Comparison of ENCODE assay signal across 8 mouse cellular contexts in the genomic region with DNA sequence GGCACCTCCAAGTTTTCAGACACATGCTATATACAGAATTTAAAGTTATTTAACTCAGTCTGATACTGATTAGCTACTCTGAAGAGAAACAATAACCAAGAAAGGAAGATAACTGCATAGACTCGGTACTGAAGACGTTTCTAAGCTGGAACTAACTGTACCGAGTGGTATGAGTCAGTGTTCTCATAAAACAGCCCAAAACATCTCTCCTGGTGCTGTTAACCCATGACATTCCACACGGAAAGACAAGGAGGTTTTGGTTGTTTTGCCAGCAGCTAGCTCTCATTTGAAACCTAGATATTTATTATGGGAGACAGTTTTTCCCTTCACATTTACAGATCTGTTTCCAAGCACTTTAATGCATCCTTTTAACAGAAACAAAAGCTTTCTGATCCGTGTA. TPM values are rescaled to one million over a fixed set of nuclear protein-coding genes. Genes with fewer than 3 reads are reported as not detected.
DNase-seq lines count a peak whose midpoint lies in the region; ATAC-seq and TF ChIP-seq lines count a peak whose summit lies in the region.

No protein-coding gene starts in this region.

- DNase-seq in kidney, postnatal 0 days (ENCODE audit: low spot score): no peak
- DNase-seq in kidney, postnatal 14 days: no peak
- no peak for DNase-seq in cerebellum, postnatal 14 days

- H3K27ac ChIP-seq in kidney, postnatal 0 days: 0 out of 2 replicates have a peak overlapping the region, but pooled peaks have one; percentile 94
- no peak overlapping the region for H3K27ac ChIP-seq in brown adipose tissue, adult 24 weeks (replicated peaks; ENCODE audit: low read depth, low read length)
- H3K27ac ChIP-seq in hindbrain, embryonic 13.5 days: peak overlapping the region; percentile 95
- 0 out of 2 replicates have a peak overlapping the region, but pooled peaks have one; percentile 89 for H3K27ac ChIP-seq in midbrain, embryonic 13.5 days

- no peaks in the 10 kb centered on the region for H3K36me3 ChIP-seq in kidney, postnatal 0 days (ENCODE audit: insufficient read depth, low read length)
- H3K36me3 ChIP-seq in hindbrain, embryonic 13.5 days: no peaks in the 10 kb centered on the region
- no peaks in the 10 kb centered on the region for H3K36me3 ChIP-seq in midbrain, embryonic 13.5 days

- no peak for TF ChIP-seq CTCF in kidney, postnatal 0 days (IDR thresholded peaks at IDR 0.05; ENCODE audit: low read depth)

- peak overlapping the region; percentile 78; the same call in 1 of the 2 replicates for H3K9ac ChIP-seq in kidney, postnatal 0 days (ENCODE audit: low read depth, low read length)
- H3K9ac ChIP-seq in hindbrain, embryonic 13.5 days: peak overlapping the region; percentile 91
- peak overlapping the region; percentile 83 for H3K9ac ChIP-seq in midbrain, embryonic 13.5 days (replicated peaks)

- peaks cover 17% of the 10 kb centered on the region for H3K4me1 ChIP-seq in kidney, postnatal 0 days (replicated peaks; ENCODE audit: insufficient read depth, low read length)
- H3K4me1 ChIP-seq in brown adipose tissue, adult 24 weeks (ENCODE audit: control insufficient read depth, insufficient read depth, insufficient read length, low read length): peaks cover 7% of the 10 kb centered on the region; the same call in 1 of the 2 replicates
- H3K4me1 ChIP-seq in hindbrain, embryonic 13.5 days (replicated peaks): peaks cover 51% of the 10 kb centered on the region
- H3K4me1 ChIP-seq in midbrain, embryonic 13.5 days (replicated peaks): peaks cover 54% of the 10 kb centered on the region

- no peaks in the 10 kb centered on the region for H3K9me3 ChIP-seq in kidney, postnatal 0 days (replicated peaks; ENCODE audit: low read length)
- H3K9me3 ChIP-seq in hindbrain, embryonic 13.5 days: no peaks in the 10 kb centered on the region
- H3K9me3 ChIP-seq in midbrain, embryonic 13.5 days: no peaks in the 10 kb centered on the region

- peak overlapping the region; percentile 71 for H3K4me2 ChIP-seq in kidney, postnatal 0 days (ENCODE audit: low read length)
- H3K4me2 ChIP-seq in hindbrain, embryonic 13.5 days: peak overlapping the region; percentile 73
- H3K4me2 ChIP-seq in midbrain, embryonic 13.5 days (replicated peaks): peak overlapping the region; percentile 72

- no peak for ATAC-seq in kidney, postnatal 0 days (replicated peaks; ENCODE audit: low FRiP score, low read depth)
- ATAC-seq in hindbrain, embryonic 13.5 days (ENCODE audit: low FRiP score): no peak
- no peak for ATAC-seq in midbrain, embryonic 13.5 days
- no peak for ATAC-seq in frontal cortex, adult (ENCODE audit: low TSS enrichment)
- no peak for ATAC-seq in granulocyte monocyte progenitor cell, adult 5-6 weeks (replicated peaks; ENCODE audit: poor library complexity, severe bottlenecking)

- WGBS in kidney, postnatal 0 days: 2% methylated on average over 5 of the region's 5 CpGs
- WGBS in hindbrain, embryonic 13.5 days: 16% methylated on average over 5 of the region's 5 CpGs
- 21% methylated on average over 5 of the region's 5 CpGs for WGBS in midbrain, embryonic 13.5 days

- H3K27me3 ChIP-seq in kidney, postnatal 0 days (ENCODE audit: insufficient read depth, low read length): no peaks in the 10 kb centered on the region
- H3K27me3 ChIP-seq in hindbrain, embryonic 13.5 days: no peaks in the 10 kb centered on the region
- no peaks in the 10 kb centered on the region for H3K27me3 ChIP-seq in midbrain, embryonic 13.5 days

- H3K4me3 ChIP-seq in kidney, postnatal 0 days (replicated peaks; ENCODE audit: low read depth, low read length): peak overlapping the region; percentile 75
- peak overlapping the region; percentile 76 for H3K4me3 ChIP-seq in brown adipose tissue, adult 24 weeks (ENCODE audit: insufficient read depth, low read depth, low read length)
- H3K4me3 ChIP-seq in hindbrain, embryonic 13.5 days: peak overlapping the region; percentile 84
- H3K4me3 ChIP-seq in midbrain, embryonic 13.5 days (replicated peaks): peak overlapping the region; percentile 77

RNA-seq across cellular contexts. Expression of a gene that starts 2.7 kb away (rescaled TPM):
- 131 and 141 TPM in 2 replicates for polyA plus RNA-seq in kidney, postnatal 0 days (2015; fragmentation: Nextera tagmentation; extraction: Ambion mirVana)
- polyA plus RNA-seq in brown adipose tissue, adult 24 weeks (2012; ENCODE audit: insufficient read depth, insufficient read length, missing spikeins): 35.6 and 40.3 TPM in 2 replicates
- polyA plus RNA-seq in hindbrain, embryonic 13.5 days (2015; fragmentation: Nextera tagmentation; extraction: Ambion mirVana): 90.2 and 93.1 TPM in 2 replicates
- polyA plus RNA-seq in midbrain, embryonic 13.5 days (2015; fragmentation: Nextera tagmentation; extraction: Ambion mirVana): 101 and 104 TPM in 2 replicates
- total RNA-seq in granulocyte monocyte progenitor cell, adult 5-6 weeks (2014; fragmentation: Nextera tagmentation): 71.0 and 93.3 TPM in 2 replicates
- total RNA-seq in granulocyte monocyte progenitor cell, adult 5-6 weeks (2017): 109 and 124 TPM in 2 replicates

RNA-seq across cellular contexts. Expression of a gene that starts 2.8 kb away (rescaled TPM):
- 173 and 186 TPM in 2 replicates for polyA plus RNA-seq in kidney, postnatal 0 days (2015; fragmentation: Nextera tagmentation; extraction: Ambion mirVana)
- polyA plus RNA-seq in brown adipose tissue, adult 24 weeks (2012; ENCODE audit: insufficient read depth, insufficient read length, missing spikeins): 122 and 146 TPM in 2 replicates
- polyA plus RNA-seq in hindbrain, embryonic 13.5 days (2015; fragmentation: Nextera tagmentation; extraction: Ambion mirVana): 91.2 and 94.1 TPM in 2 replicates
- 102 and 104 TPM in 2 replicates for polyA plus RNA-seq in midbrain, embryonic 13.5 days (2015; fragmentation: Nextera tagmentation; extraction: Ambion mirVana)
- total RNA-seq in granulocyte monocyte progenitor cell, adult 5-6 weeks (2014; fragmentation: Nextera tagmentation): 237 and 248 TPM in 2 replicates
- total RNA-seq in granulocyte monocyte progenitor cell, adult 5-6 weeks (2017): 172 and 204 TPM in 2 replicates

RNA-seq across cellular contexts. Expression of a gene that starts 34.4 kb away (rescaled TPM):
- polyA plus RNA-seq in kidney, postnatal 0 days (2015; fragmentation: Nextera tagmentation; extraction: Ambion mirVana): 8.4 and 8.6 TPM in 2 replicates
- 2.9 and 5.9 TPM in 2 replicates for polyA plus RNA-seq in brown adipose tissue, adult 24 weeks (2012; ENCODE audit: insufficient read depth, insufficient read length, missing spikeins)
- 1.4 and 1.5 TPM in 2 replicates for polyA plus RNA-seq in hindbrain, embryonic 13.5 days (2015; fragmentation: Nextera tagmentation; extraction: Ambion mirVana)
- 1.4 and 2.4 TPM in 2 replicates for polyA plus RNA-seq in midbrain, embryonic 13.5 days (2015; fragmentation: Nextera tagmentation; extraction: Ambion mirVana)
- 0.30 and 0.58 TPM in 2 replicates for total RNA-seq in granulocyte monocyte progenitor cell, adult 5-6 weeks (2014; fragmentation: Nextera tagmentation)
- total RNA-seq in granulocyte monocyte progenitor cell, adult 5-6 weeks (2017): 0.31 and 1.9 TPM in 2 replicates

RNA-seq across cellular contexts. Expression of a gene that starts 54.1 kb away (rescaled TPM):
- polyA plus RNA-seq in kidney, postnatal 0 days (2015; fragmentation: Nextera tagmentation; extraction: Ambion mirVana): 1.1 and 1.4 TPM in 2 replicates
- 0.46 TPM in 1 of 2 replicates, not detected in the other for polyA plus RNA-seq in brown adipose tissue, adult 24 weeks (2012; ENCODE audit: insufficient read depth, insufficient read length, missing spikeins)
- polyA plus RNA-seq in hindbrain, embryonic 13.5 days (2015; fragmentation: Nextera tagmentation; extraction: Ambion mirVana): 6.9 and 8.0 TPM in 2 replicates
- 4.0 and 4.9 TPM in 2 replicates for polyA plus RNA-seq in midbrain, embryonic 13.5 days (2015; fragmentation: Nextera tagmentation; extraction: Ambion mirVana)
- not detected in 2 replicates for total RNA-seq in granulocyte monocyte progenitor cell, adult 5-6 weeks (2014; fragmentation: Nextera tagmentation)
- total RNA-seq in granulocyte monocyte progenitor cell, adult 5-6 weeks (2017): 0.93 and 1.2 TPM in 2 replicates
